15 mouse cellular contexts compared by ENCODE assay signal in genomic region chr6:91154685-91155084, GRCm38 (mm10). TPM values are rescaled to one million over a fixed set of nuclear protein-coding genes. Genes with fewer than 3 reads are reported as not detected.
DNase-seq lines count a peak whose midpoint lies in the region; ATAC-seq and TF ChIP-seq lines count a peak whose summit lies in the region.
"Had no signal": no experiment of that assay in that cellular context is flagged by ENCODE, and none has a peak within 500 bp of the region (broad histone marks: within the 10 kb centered on the region; RNA-seq: fewer than 3 reads in every experiment).

No protein-coding gene starts in this region.

- no peak for ATAC-seq in forebrain, embryonic 13.5 days
- ATAC-seq in forebrain, embryonic 11.5 days (replicated peaks; ENCODE audit: low FRiP score) = no peak
- ATAC-seq in neural tube, embryonic 13.5 days (ENCODE audit: low read depth) = no peak
- no peak for ATAC-seq in monocyte, adult 5-6 weeks (replicated peaks; ENCODE audit: insufficient number of reproducible peaks, low FRiP score, low TSS enrichment, poor library complexity, severe bottlenecking)
- ATAC-seq: lung, postnatal 0 days had no signal

- no peak for TF ChIP-seq POLR2A in small intestine, adult 2 months (IDR thresholded peaks at IDR 0.05; ENCODE audit: low read depth, low read length)
- TF ChIP-seq POLR2A in kidney, adult 2 months (IDR thresholded peaks at IDR 0.05; ENCODE audit: low read depth, low read length) = no peak

- no peak overlapping the region for H3K4me3 ChIP-seq in forebrain, embryonic 13.5 days
- H3K4me3 ChIP-seq in forebrain, embryonic 11.5 days (ENCODE audit: low read depth, low read length) = no peak overlapping the region
- no peak overlapping the region for H3K4me3 ChIP-seq in neural tube, embryonic 13.5 days
- H3K4me3 ChIP-seq in small intestine, adult 2 months (ENCODE audit: low read depth, low read length) = no peak overlapping the region
- H3K4me3 ChIP-seq in kidney, adult 2 months (ENCODE audit: insufficient read depth, low read depth, low read length) = no peak overlapping the region

- H3K9me3 ChIP-seq in forebrain, embryonic 13.5 days (replicated peaks) = no peaks in the 10 kb centered on the region
- no peaks in the 10 kb centered on the region for H3K9me3 ChIP-seq in forebrain, embryonic 11.5 days (ENCODE audit: control insufficient read depth, low read length)
- H3K9me3 ChIP-seq in neural tube, embryonic 13.5 days = no peaks in the 10 kb centered on the region

- H3K27ac ChIP-seq in forebrain, embryonic 13.5 days = peak overlapping the region; percentile 82
- no peak overlapping the region for H3K27ac ChIP-seq in forebrain, embryonic 11.5 days (ENCODE audit: low read depth, low read length)
- peak overlapping the region; percentile 54 for H3K27ac ChIP-seq in neural tube, embryonic 13.5 days (replicated peaks)
- peak overlapping the region; percentile 69 for H3K27ac ChIP-seq in small intestine, adult 2 months (ENCODE audit: insufficient read depth, low read depth, low read length)
- H3K27ac ChIP-seq in kidney, adult 2 months (ENCODE audit: insufficient read depth, low read depth, low read length) = no peak overlapping the region

- peaks cover 71% of the 10 kb centered on the region for H3K4me1 ChIP-seq in forebrain, embryonic 13.5 days
- peaks cover 12% of the 10 kb centered on the region; the same call in 1 of the 2 replicates for H3K4me1 ChIP-seq in forebrain, embryonic 11.5 days (replicated peaks; ENCODE audit: control insufficient read depth, insufficient read depth, low read length)
- H3K4me1 ChIP-seq in neural tube, embryonic 13.5 days (replicated peaks) = peaks cover 70% of the 10 kb centered on the region
- H3K4me1 ChIP-seq in small intestine, adult 2 months (ENCODE audit: control insufficient read depth, insufficient read depth, insufficient read length, low read length) = peaks cover 33% of the 10 kb centered on the region
- no peaks in the 10 kb centered on the region; the same call in 1 of the 2 replicates for H3K4me1 ChIP-seq in kidney, adult 2 months (ENCODE audit: control insufficient read depth, insufficient read depth, low read length)

- H3K36me3 ChIP-seq in forebrain, embryonic 13.5 days (ENCODE audit: poor library complexity, severe bottlenecking) = no peaks in the 10 kb centered on the region
- no peaks in the 10 kb centered on the region for H3K36me3 ChIP-seq in forebrain, embryonic 11.5 days (ENCODE audit: control insufficient read depth, insufficient read depth, low read length)
- no peaks in the 10 kb centered on the region for H3K36me3 ChIP-seq in neural tube, embryonic 13.5 days
- H3K36me3 ChIP-seq in small intestine, adult 2 months (ENCODE audit: control insufficient read depth, insufficient read depth, low read length) = peaks cover 5% of the 10 kb centered on the region; the same call in 1 of the 2 replicates
- H3K36me3 ChIP-seq in kidney, adult 2 months (ENCODE audit: control insufficient read depth, insufficient read depth, low read length) = no peaks in the 10 kb centered on the region

- H3K9ac ChIP-seq in forebrain, embryonic 13.5 days = no peak overlapping the region
- no peak overlapping the region for H3K9ac ChIP-seq in forebrain, embryonic 11.5 days (ENCODE audit: low read length)
- no peak overlapping the region for H3K9ac ChIP-seq in neural tube, embryonic 13.5 days

- TF ChIP-seq CTCF in small intestine, adult 2 months (IDR thresholded peaks at IDR 0.05; ENCODE audit: extremely low read depth, insufficient read length, insufficient replicate concordance, low read depth, low read length) = no peak
- no peak for TF ChIP-seq CTCF in kidney, adult 2 months (conservative IDR thresholded peaks at IDR 0.05; ENCODE audit: insufficient read depth, insufficient read length, low read depth, low read length)

- no peaks in the 10 kb centered on the region for H3K27me3 ChIP-seq in forebrain, embryonic 13.5 days
- no peaks in the 10 kb centered on the region for H3K27me3 ChIP-seq in forebrain, embryonic 11.5 days (ENCODE audit: control insufficient read depth, insufficient read depth, low read length)
- H3K27me3 ChIP-seq in neural tube, embryonic 13.5 days = no peaks in the 10 kb centered on the region
- no peaks in the 10 kb centered on the region for H3K27me3 ChIP-seq in small intestine, adult 2 months (ENCODE audit: control insufficient read depth, insufficient read depth, low read length)
- no peaks in the 10 kb centered on the region for H3K27me3 ChIP-seq in kidney, adult 2 months (replicated peaks; ENCODE audit: control insufficient read depth, insufficient read depth, low read length)

- 65% methylated on average over 4 of the region's 4 CpGs for WGBS in forebrain, embryonic 13.5 days
- WGBS in forebrain, embryonic 11.5 days = 66% methylated on average over 4 of the region's 4 CpGs
- 66% methylated on average over 4 of the region's 4 CpGs for WGBS in neural tube, embryonic 13.5 days
- 34% methylated on average over 4 of the region's 4 CpGs for WGBS in small intestine, adult 2 months
- 66% methylated on average over 4 of the region's 4 CpGs for WGBS in kidney, adult 2 months

- no peak for DNase-seq in forebrain, embryonic 11.5 days (ENCODE audit: low spot score)
- no peak for DNase-seq in neural tube, embryonic 10.5 days (ENCODE audit: extremely low spot score, low spot score)
- DNase-seq in heart, adult 8-10 months (ENCODE audit: low spot score) = no peak
- no peak for DNase-seq in kidney, adult 2 months
- DNase-seq: adrenal gland, adult 2 months; cerebellum, adult 2 months; kidney, adult 11 months; kidney, postnatal 4 days had no signal

- H3K4me2 ChIP-seq in forebrain, embryonic 13.5 days = no peak overlapping the region
- H3K4me2 ChIP-seq in forebrain, embryonic 11.5 days (ENCODE audit: low read depth, low read length, severe bottlenecking) = no peak overlapping the region
- H3K4me2 ChIP-seq in neural tube, embryonic 13.5 days = no peak overlapping the region; the same call in 1 of the 2 replicates

RNA-seq across cellular contexts. Expression of gene Hdac11, which starts 1.8 kb away (rescaled TPM):
- polyA plus RNA-seq in forebrain, embryonic 13.5 days (2015; fragmentation: Nextera tagmentation; extraction: Ambion mirVana) = 15.3 and 21.0 TPM in 2 replicates
- polyA plus RNA-seq in forebrain, embryonic 11.5 days (2014; fragmentation: Nextera tagmentation; extraction: Ambion mirVana) = 12.5 and 14.5 TPM in 2 replicates
- polyA plus RNA-seq in neural tube, embryonic 13.5 days (2015; fragmentation: Nextera tagmentation; extraction: Ambion mirVana) = 30.6 TPM in 2 replicates
- polyA plus RNA-seq in small intestine, adult 2 months (2012; rRNA removed) = 13.4 and 24.0 TPM in 2 replicates
- total RNA-seq in heart, adult 8-10 months (2022) = 10 to 100 TPM; 20.1 to 24.7 (median 23.3) TPM
- 43.5 and 46.7 TPM in 2 replicates for polyA plus RNA-seq in kidney, adult 2 months (2012; rRNA removed)
- total RNA-seq in monocyte, adult 5-6 weeks (2017) = 0.43 to 1.6 TPM (median 1.3 TPM) in 3 replicates

RNA-seq across cellular contexts. Expression of gene Nup210, which starts 38.1 kb away (rescaled TPM):
- polyA plus RNA-seq in forebrain, embryonic 13.5 days (2015; fragmentation: Nextera tagmentation; extraction: Ambion mirVana) = 17.1 and 23.7 TPM in 2 replicates
- 31.9 and 37.4 TPM in 2 replicates for polyA plus RNA-seq in forebrain, embryonic 11.5 days (2014; fragmentation: Nextera tagmentation; extraction: Ambion mirVana)
- 12.5 and 14.2 TPM in 2 replicates for polyA plus RNA-seq in neural tube, embryonic 13.5 days (2015; fragmentation: Nextera tagmentation; extraction: Ambion mirVana)
- 25.9 and 28.9 TPM in 2 replicates for polyA plus RNA-seq in small intestine, adult 2 months (2012; rRNA removed)
- total RNA-seq in heart, adult 8-10 months (2022) = 1 to 10 TPM; 2.9 to 5.5 (median 3.2) TPM
- 16.7 and 18.5 TPM in 2 replicates for polyA plus RNA-seq in kidney, adult 2 months (2012; rRNA removed)
- total RNA-seq in monocyte, adult 5-6 weeks (2017) = 73.6 to 178 TPM (median 77.9 TPM) in 3 replicates

RNA-seq across cellular contexts. Expression of gene Fbln2, which starts 57.6 kb away (rescaled TPM):
- polyA plus RNA-seq in forebrain, embryonic 13.5 days (2015; fragmentation: Nextera tagmentation; extraction: Ambion mirVana) = 8.5 and 12.2 TPM in 2 replicates
- 38.9 and 42.4 TPM in 2 replicates for polyA plus RNA-seq in forebrain, embryonic 11.5 days (2014; fragmentation: Nextera tagmentation; extraction: Ambion mirVana)
- polyA plus RNA-seq in neural tube, embryonic 13.5 days (2015; fragmentation: Nextera tagmentation; extraction: Ambion mirVana) = 34.4 and 37.7 TPM in 2 replicates
- polyA plus RNA-seq in small intestine, adult 2 months (2012; rRNA removed) = 19.6 and 24.9 TPM in 2 replicates
- 10 to 100 TPM; 42.1 to 59.3 (median 49.9) TPM for total RNA-seq in heart, adult 8-10 months (2022)
- polyA plus RNA-seq in kidney, adult 2 months (2012; rRNA removed) = 12.6 and 18.0 TPM in 2 replicates
- not detected in 3 replicates for total RNA-seq in monocyte, adult 5-6 weeks (2017)
- total RNA-seq: granulocyte monocyte progenitor cell, adult 5-6 weeks; megakaryocyte-erythroid progenitor cell, adult 5-6 weeks had no signal

Comparison
In these comparisons a context has a peak if more than half of its experiments do, and no peak if none do; other contexts are left out.
1. H3K27ac ChIP-seq: peak in forebrain, embryonic 13.5 days (single experiment), neural tube, embryonic 13.5 days (single experiment) and small intestine, adult 2 months (single experiment); none in forebrain, embryonic 11.5 days (single experiment) and kidney, adult 2 months (single experiment).